Mouse (Mus musculus) frontal cortex, postnatal 10 days (tissue): ENCODE data around the gene Agap1.
A peak's percentile ranks its signal among the peaks of the same experiment; 100 is the strongest.

Experiments used
- DNase-seq, 2 experiments: peaks; one replicate each; pipeline ENCODE4 v3.0.0; 2022; ENCODE audit warnings: low spot score in 2 of 2, mixed read lengths in 1 of 2

The Agap1 gene

DNA sequence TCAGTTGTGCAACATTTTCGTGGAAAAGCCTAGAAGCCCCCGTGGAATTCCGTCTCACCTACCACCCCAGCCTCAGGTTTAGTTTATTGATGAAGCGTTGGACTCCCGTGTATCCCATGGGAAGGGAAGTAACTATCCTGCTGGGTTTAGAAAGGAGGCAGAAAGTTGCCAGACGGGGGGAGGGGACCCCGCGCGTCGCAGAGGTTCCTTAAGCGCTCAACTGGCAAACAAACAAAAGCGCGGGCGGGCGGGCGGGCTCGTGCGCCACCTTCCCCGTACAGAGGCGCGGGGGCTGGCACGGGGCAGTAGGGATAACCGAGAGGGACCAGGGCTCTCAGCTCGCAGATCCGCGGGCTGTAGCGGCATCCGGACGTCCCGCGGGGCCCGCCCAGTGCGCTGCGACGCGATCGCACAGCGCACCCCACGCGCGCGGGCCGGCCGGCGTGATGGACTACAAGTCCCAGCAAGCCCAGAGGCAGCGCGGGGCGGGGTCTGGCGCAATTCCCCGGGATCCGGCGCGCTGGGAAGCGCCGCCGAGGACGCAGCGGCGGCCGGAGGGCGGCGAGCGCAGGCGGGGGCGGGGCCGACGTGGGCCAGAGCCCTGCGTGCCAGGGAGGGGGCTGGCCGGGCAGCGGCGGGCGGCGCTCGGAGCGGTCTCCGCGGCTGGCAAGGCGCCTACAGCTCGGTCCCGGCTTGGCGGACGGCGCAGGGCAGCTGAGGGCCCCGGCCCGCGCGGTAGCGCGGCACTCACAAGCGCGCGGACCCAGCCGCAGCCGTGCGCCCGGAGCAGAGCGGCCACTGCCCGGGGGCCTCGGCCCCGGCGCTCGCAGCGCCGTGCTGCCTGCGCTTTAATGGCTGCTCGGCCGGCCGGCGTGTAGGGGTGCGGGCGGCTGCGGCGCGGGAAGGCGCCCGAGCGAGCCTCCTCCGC is at the start of gene Agap1:
Gene Agap1 (plus strand): TSS at position 611 of the 928 bp plus-strand sequence.
- DNase-seq: peak; percentile 87 to 92

GRCm38 (mm10) chr1:89405991-89406390 is 48.6 kb upstream of the Agap1 start:
- DNase-seq: no peak

- DNase-seq: no peak
Measured at GRCm38 (mm10) chr1:89407986-89408385, 46.6 kb upstream of the Agap1 start.

GRCm38 (mm10) chr1:89413122-89413521 is 41.5 kb upstream of the Agap1 start:
- DNase-seq: no peak

DNA sequence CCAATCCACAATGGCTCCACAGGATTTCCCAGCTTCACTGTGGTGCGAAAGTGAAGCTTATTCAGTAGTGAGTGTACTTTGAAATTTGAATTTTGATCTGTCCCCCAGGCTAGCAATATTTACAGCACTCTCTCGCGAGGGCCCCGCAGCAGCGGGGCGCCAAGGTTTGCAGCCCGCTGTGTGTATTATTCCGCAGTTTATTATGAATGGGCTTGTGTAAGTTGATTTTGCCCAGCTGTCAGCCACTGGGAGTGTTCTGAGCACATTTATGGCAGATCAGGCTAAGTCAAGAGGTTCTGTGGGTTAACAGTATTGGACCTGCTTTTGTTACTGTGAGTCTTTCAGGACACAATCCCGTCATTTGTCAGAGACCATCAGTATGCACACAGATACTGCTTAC is 40.0 kb upstream of the Agap1 start:
- DNase-seq: no peak

GRCm38 (mm10) chr1:89416929-89417328 is 37.7 kb upstream of the Agap1 start:
- peak; percentile 20 to 32 for DNase-seq

DNA sequence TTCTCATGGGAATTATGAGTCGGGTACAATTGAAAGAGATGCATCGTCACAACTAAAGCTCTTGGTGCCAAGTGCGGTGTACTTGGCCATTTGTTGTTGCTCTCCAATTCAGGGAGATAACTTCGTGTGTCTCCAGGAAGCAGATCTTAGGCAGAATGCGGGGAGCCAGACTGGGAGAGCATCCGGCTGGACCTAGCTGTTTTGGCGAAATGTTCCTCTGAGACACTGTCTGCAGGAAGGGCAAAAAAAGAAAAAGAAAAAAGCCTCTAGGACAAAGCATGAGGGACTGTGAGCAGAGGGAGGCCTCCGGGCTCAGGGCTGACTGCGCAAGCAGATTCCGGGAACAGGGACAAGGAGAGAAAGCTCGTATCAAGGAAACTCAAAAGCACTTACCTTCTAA is 34.0 kb upstream of the Agap1 start:
- DNase-seq: no peak

DNA sequence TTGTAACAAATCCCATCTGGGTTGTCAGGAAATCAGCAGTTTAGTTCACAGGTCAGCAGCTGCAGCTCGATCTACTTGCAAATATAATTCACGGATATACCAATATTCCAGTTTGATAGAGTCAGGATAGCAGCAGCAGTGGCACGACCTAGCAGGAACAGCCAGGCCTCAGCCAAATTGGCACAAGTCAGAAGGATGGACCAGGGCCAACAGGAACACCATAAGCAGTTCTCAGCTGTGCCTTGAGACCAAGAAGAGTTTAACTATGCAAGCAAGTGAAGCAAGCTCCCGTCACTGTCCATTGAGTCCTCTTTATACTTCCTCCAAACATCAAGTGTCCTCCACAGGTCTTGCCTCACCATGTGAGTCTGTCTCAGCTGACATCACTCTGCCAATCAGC is 33.2 kb upstream of the Agap1 start:
- no peak for DNase-seq

DNA sequence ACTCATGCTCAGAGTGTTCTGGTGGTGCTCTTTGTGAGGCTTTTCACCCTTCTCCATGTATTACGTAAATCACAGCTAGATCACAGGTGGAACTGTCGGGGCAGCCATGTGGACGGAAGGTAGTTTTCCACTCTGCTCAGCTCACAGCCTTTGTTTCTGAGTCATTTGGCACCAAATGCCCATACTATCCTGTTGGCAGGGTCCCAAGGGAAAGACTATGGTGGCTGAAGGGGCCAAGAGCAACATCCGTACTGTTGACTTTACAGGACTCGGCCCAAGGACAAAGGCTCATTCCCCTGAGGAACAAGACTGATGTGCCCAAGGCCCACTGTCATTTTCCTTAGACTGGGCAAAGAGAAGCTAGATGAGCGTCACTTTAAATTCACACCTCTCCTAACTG is 30.0 kb upstream of the Agap1 start:
- DNase-seq: no peak

- no peak for DNase-seq
Measured at GRCm38 (mm10) chr1:89426137-89426536, 28.5 kb upstream of the Agap1 start.

- DNase-seq: no peak
Measured at GRCm38 (mm10) chr1:89428671-89429070, 25.9 kb upstream of the Agap1 start.

- DNase-seq: no peak
Measured at GRCm38 (mm10) chr1:89429946-89430640, 24.5 kb upstream of the Agap1 start.

DNA sequence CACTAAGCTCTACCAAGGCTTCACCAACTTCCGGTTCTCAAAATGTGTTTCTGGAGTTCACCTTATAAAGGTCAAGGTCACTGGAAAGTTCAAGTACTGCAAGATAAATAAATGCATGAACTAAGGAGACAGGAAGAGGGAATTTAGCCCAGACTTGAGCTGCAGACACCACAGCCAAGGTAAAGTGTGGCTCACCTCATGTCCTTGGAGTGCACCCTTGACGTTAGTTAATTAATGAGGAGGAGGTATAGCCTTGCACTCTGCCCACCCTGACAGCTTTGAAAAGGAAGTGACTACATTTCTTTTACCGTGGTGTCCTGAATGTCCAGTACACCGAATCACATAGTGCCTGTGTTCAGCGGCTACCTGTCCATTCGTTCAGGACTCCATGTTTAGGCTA is 15.3 kb upstream of the Agap1 start:
- DNase-seq: no peak

DNA sequence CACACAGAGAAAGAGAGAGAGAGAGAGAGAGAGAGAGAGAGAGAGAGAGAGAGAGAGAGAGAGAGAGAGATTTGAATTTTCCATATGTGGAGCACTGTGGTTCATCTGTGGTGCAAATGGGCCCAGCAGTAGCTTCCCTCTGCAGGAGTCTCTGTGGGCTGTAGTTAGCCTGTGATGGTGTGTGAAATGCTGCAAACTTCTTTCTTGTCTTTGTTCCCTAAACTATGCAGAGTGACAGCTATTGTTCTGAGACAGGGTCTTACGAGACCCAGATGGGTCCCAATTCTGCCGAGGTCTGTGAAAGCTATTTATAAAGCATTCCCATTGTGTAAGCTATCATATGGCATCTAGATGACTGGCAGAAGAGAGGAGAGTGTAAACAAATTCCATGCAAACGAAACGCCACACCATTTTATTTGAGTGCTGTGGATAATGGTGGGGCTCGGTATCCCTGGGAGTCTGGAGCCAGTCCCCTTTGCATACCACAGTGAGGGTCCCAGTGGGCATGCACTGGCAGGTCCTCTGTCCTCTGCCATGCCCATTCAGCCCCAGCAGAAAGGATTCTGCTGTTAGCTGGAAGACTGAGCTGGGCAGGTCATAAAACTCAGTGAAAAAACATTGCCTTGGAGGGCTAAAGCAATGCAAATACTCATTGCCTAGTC is 13.2 kb upstream of the Agap1 start:
- no peak for DNase-seq

DNA sequence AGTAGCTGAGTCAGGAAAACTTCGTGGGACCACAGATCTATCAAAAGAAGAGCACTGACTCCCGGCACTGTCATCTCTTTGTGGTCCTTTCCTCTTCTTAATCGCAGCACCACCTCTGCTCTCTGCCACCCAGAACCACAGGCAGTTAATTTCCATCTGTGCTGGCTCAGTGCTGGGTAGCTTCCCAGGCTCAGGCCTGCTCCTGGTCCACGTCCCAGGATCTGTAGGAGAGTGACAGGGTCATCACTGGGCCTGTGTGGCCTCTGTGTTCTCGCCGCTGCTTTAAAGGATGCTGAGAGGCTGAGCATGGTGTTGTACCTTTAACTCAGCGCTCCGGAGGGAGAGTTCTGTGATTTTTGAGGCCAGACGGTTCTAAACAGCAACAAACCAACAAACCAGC is 11.1 kb upstream of the Agap1 start:
- DNase-seq: no peak

GRCm38 (mm10) chr1:89444014-89444413 is 10.6 kb upstream of the Agap1 start:
- DNase-seq: no peak

DNA sequence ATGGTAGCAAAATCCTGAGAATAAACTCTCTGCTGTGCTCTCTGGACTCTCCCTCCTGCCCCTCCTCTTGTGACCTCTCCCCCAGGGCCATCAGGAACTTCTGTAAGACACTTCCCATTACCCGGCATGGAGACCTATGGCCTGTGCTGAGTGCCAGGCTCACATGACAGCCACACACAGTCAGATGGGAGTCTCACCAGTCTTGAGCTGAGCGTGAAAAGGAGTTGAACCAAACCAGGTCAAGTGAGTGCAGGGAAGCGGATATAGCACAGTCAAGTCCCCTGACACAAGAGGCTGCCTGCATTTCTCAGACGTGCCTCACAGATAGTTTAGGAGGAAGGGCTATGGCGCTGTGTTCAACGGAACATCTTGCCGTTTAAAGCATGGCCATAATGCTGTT is 4.5 kb upstream of the Agap1 start:
- DNase-seq: no peak

DNA sequence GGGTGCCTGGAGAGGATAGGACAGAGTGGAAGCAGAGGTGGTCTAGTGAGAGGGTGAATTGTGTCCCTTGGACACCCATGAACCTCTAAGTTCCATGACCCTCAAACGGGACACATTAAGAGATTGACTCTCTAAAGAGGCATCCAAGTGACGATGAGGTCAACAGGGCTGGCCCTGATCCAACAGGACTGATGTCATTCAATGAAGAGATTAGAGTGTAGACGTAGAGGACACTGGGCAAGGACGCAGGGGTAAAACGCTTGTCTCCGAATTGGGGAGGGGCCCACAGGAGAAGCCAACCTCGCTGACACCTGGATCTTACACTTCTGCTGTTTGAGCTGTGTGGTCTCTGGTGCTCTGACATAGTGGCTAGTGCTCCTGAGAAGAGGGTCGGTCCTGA is 2.5 kb upstream of the Agap1 start:
- DNase-seq: no peak

DNA sequence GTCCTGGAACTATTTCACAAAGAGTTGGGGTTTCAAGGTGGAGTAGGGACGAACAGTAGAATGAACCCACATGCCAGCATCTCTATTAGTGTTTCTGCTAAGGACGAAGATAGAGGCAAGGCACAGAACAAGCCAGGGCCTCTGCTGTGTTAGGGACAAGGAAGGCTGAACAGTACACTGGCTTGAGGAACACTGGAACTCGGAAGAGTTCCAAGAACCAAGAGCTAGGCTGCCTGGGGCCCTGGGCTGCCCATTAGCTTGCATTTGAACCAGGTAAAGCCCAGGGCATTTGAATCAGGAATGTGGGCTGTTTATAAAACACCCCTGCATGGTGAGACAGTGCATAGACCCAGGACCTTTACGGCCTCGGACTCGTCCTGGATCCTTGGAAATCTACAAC is 940 bp upstream of the Agap1 start:
- DNase-seq: no peak

- peak; percentile 39 to 49 for DNase-seq
Measured at GRCm38 (mm10) chr1:89455421-89456091, 950 bp downstream of the Agap1 start.

- no peak for DNase-seq
Measured at GRCm38 (mm10) chr1:89456456-89456855, 1.9 kb downstream of the Agap1 start.
